Mouse (Mus musculus): ENCODE data around the gene 4930470P17Rik. TPM values are rescaled to one million over a fixed set of nuclear protein-coding genes. Genes with fewer than 3 reads are reported as not detected.

The 4930470P17Rik gene
- polyA plus RNA-seq, 1 experiment = not detected

- Histone ChIP-seq H3K4me1 (ENCODE audit: control insufficient read depth) (no peaks in the 10 kb centered on the region), H3K9me3 (ENCODE audit: control insufficient read depth, low read length) (no peaks in the 10 kb centered on the region; the same call in 1 of the 2 replicates), H3K4me3 (replicated peaks) (no peak overlapping the region), H3K27me3 (ENCODE audit: control insufficient read depth) (no peaks in the 10 kb centered on the region), H3K36me3 (ENCODE audit: control insufficient read depth) (no peaks in the 10 kb centered on the region)
- TF ChIP-seq GATA1 (IDR thresholded peaks at IDR 0.05; ENCODE audit: low read length) = no peak
- TF ChIP-seq TAL1 (IDR thresholded peaks at IDR 0.05; ENCODE audit: low read length) = no peak
Observed at GRCm38 (mm10) chr2:170535841-170536240, 66.0 kb downstream of the 4930470P17Rik start.

- H3K9me3 ChIP-seq (ENCODE audit: control insufficient read depth, low read length) = no peaks in the 10 kb centered on the region; the same call in 1 of the 2 replicates
- no peaks in the 10 kb centered on the region for H3K27me3 ChIP-seq (ENCODE audit: control insufficient read depth)
- H3K36me3 ChIP-seq (ENCODE audit: control insufficient read depth) = no peaks in the 10 kb centered on the region
- H3K4me3 ChIP-seq (replicated peaks) = no peak overlapping the region
- H3K4me1 ChIP-seq (ENCODE audit: control insufficient read depth) = no peaks in the 10 kb centered on the region
- TF ChIP-seq TAL1 (IDR thresholded peaks at IDR 0.05; ENCODE audit: low read length) = no peak
- no peak for TF ChIP-seq GATA1 (IDR thresholded peaks at IDR 0.05; ENCODE audit: low read length)
Observed at GRCm38 (mm10) chr2:170534803-170535174, 67.0 kb downstream of the 4930470P17Rik start.

GRCm38 (mm10) chr2:170534116-170534802, 67.6 kb downstream of the 4930470P17Rik start:
- Histone ChIP-seq H3K4me3 (replicated peaks) (no peak overlapping the region), H3K36me3 (ENCODE audit: control insufficient read depth) (no peaks in the 10 kb centered on the region), H3K27me3 (ENCODE audit: control insufficient read depth) (no peaks in the 10 kb centered on the region), H3K4me1 (ENCODE audit: control insufficient read depth) (no peaks in the 10 kb centered on the region), H3K9me3 (ENCODE audit: control insufficient read depth, low read length) (no peaks in the 10 kb centered on the region; the same call in 1 of the 2 replicates)
- TF ChIP-seq GATA1 (IDR thresholded peaks at IDR 0.05; ENCODE audit: low read length) = no peak
- no peak for TF ChIP-seq TAL1 (IDR thresholded peaks at IDR 0.05; ENCODE audit: low read length)

- Histone ChIP-seq H3K4me3 (replicated peaks) (no peak overlapping the region), H3K9me3 (ENCODE audit: control insufficient read depth, low read length) (no peaks in the 10 kb centered on the region; the same call in 1 of the 2 replicates), H3K27me3 (ENCODE audit: control insufficient read depth) (no peaks in the 10 kb centered on the region), H3K4me1 (ENCODE audit: control insufficient read depth) (no peaks in the 10 kb centered on the region), H3K36me3 (ENCODE audit: control insufficient read depth) (no peaks in the 10 kb centered on the region)
- TF ChIP-seq GATA1 (IDR thresholded peaks at IDR 0.05; ENCODE audit: low read length) (no peak), TAL1 (IDR thresholded peaks at IDR 0.05; ENCODE audit: low read length) (no peak)
Observed at GRCm38 (mm10) chr2:170530256-170530655, 71.6 kb downstream of the 4930470P17Rik start.

- Histone ChIP-seq H3K27me3 (ENCODE audit: control insufficient read depth) (no peaks in the 10 kb centered on the region), H3K36me3 (ENCODE audit: control insufficient read depth) (no peaks in the 10 kb centered on the region), H3K4me3 (replicated peaks) (no peak overlapping the region), H3K4me1 (ENCODE audit: control insufficient read depth) (no peaks in the 10 kb centered on the region), H3K9me3 (ENCODE audit: control insufficient read depth, low read length) (no peaks in the 10 kb centered on the region; the same call in 1 of the 2 replicates)
- TF ChIP-seq TAL1 (IDR thresholded peaks at IDR 0.05; ENCODE audit: low read length) = no peak
Observed at GRCm38 (mm10) chr2:170529766-170530165, 72.1 kb downstream of the 4930470P17Rik start.

Other genes starting within 250 kb of the 4930470P17Rik start
- 0.04 and 0.11 TPM in 2 replicates for gene Bcas1, start 174.2 kb downstream of the 4930470P17Rik start, polyA plus RNA-seq (2012)
- gene Pfdn4, start 105.6 kb downstream of the 4930470P17Rik start, polyA plus RNA-seq (2012) = 0.06 and 0.61 TPM in 2 replicates
- gene Cyp24a1, start 104.9 kb downstream of the 4930470P17Rik start, polyA plus RNA-seq (2012) = not detected in 2 replicates
- not detected in 2 replicates for gene Dok5, start 129.8 kb upstream of the 4930470P17Rik start, polyA plus RNA-seq (2012)